Mouse (Mus musculus) forebrain, embryonic 14.5 days (tissue): ENCODE results near the gene Lrrc51. TPM values are rescaled to one million over a fixed set of nuclear protein-coding genes. Genes with fewer than 3 reads are reported as not detected.
"Not testable (repeated sequence)": the region's sequence is repeated elsewhere in the genome, so short reads cannot be mapped to it uniquely, and the experiment has no call there.

Source experiments
- ATAC-seq: fragments of 200-750 bp; cut with Nextera tagmentation; 2 replicates; pipeline ENCODE4 v1.8.0; 2017; ENCODE audit warnings: mild to moderate bottlenecking, moderate library complexity
- DNase-seq: peaks from one replicate; pipeline ENCODE4 v3.0.0-alpha.2; 2015; ENCODE audit warnings: low spot score
- H3K27ac ChIP-seq: fragments of 300-500 bp; sonication (generic); 2 replicates; pipeline ENCODE4 v1.5.1; 2014; ENCODE audit warnings: low read depth, mild to moderate bottlenecking, control low read depth, low read length, moderate library complexity
- H3K27me3 ChIP-seq: fragments of 300-500 bp; sonication (generic); replicated peaks from 2 replicates; pipeline ENCODE4 v1.6.1; 2014; ENCODE audit warnings: low read length, control low read depth, mixed read lengths; ENCODE audit not compliant: control insufficient read depth, insufficient read depth
- H3K36me3 ChIP-seq: fragments of 300-500 bp; sonication (generic); 2 replicates; pipeline ENCODE4 v1.6.1; 2014; ENCODE audit warnings: low read length, control low read depth; ENCODE audit not compliant: control insufficient read depth, insufficient read depth
- H3K4me1 ChIP-seq: fragments of 300-500 bp; sonication (generic); 2 replicates; pipeline ENCODE4 v1.6.1; 2014; ENCODE audit warnings: antibody characterized with exemption, low read length, control low read depth; ENCODE audit not compliant: control insufficient read depth, insufficient read depth
- H3K4me2 ChIP-seq: fragments of 300-500 bp; sonication (generic); 2 replicates; pipeline ENCODE4 v1.6.1; 2014; ENCODE audit warnings: mild to moderate bottlenecking, control low read depth, low read length
- H3K4me3 ChIP-seq: fragments of 300-500 bp; sonication (generic); 2 replicates; pipeline ENCODE4 v1.5.1; 2014; ENCODE audit warnings: low read depth, low read length, control low read depth
- H3K9ac ChIP-seq: fragments of 300-500 bp; sonication (generic); 2 replicates; pipeline ENCODE4 v1.6.1; 2014; ENCODE audit warnings: mild to moderate bottlenecking, low read length, control low read depth, moderate library complexity
- H3K9me3 ChIP-seq: fragments of 300-500 bp; sonication (generic); replicated peaks from 2 replicates; pipeline ENCODE4 v1.6.1; 2016; ENCODE audit warnings: low read length, control low read depth, mixed read lengths; ENCODE audit not compliant: control insufficient read depth
- WGBS: fragments of 180-500 bp; shearing (Covaris S2); extraction: QIAGEN DNeasy Blood & Tissue Kit; methylation state at CpG from one replicate; pipeline ENCODE4 v1.1.7; 2014; 5-methylcytosine and 5-hydroxymethylcytosine counted together
- polyA plus RNA-seq: library from polyadenylated mRNA; unstranded; fragments of >200 nt; fragmentation: Nextera tagmentation; extraction: Ambion mirVana; gene quantifications from 2 replicates; pipeline ENCODE4 v1.2.1, GENCODE M21; 2014

The Lrrc51 gene
- polyA plus RNA-seq, 1 experiment from 2014 or later: 12.9 TPM

DNA sequence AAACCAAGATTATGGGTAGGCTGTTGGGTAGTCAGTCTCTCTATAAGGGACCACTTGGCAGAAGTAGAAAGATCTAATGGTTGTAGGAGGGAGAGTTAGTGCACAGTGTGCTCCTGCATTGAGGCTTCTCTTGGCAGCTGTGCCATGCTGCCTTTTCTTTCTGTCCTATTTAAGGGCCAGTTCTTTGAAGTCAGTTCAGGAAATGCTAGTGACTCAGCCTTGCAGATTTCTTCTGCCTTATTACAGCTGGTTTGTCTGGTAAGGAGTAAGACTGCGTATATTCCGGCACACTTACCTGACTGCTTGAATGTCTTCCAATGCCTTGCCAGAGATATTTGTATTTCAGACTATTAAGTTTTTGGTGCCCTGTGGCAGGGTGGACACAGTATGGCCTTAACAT lies 20.5 kb upstream of the Lrrc51 start:
- no peaks in the 10 kb centered on the region for H3K9me3 ChIP-seq
- DNase-seq (no peak), ATAC-seq (no peak)
- no peak overlapping the region for H3K27ac ChIP-seq
- no peak overlapping the region for H3K4me2 ChIP-seq
- H3K9ac ChIP-seq: no peak overlapping the region
- H3K4me3 ChIP-seq: no peak overlapping the region
- H3K4me1 ChIP-seq: no peaks in the 10 kb centered on the region
- H3K36me3 ChIP-seq: no peaks in the 10 kb centered on the region
- WGBS: 97% methylated on average over 2 of the region's 2 CpGs
- H3K27me3 ChIP-seq: no peaks in the 10 kb centered on the region

DNA sequence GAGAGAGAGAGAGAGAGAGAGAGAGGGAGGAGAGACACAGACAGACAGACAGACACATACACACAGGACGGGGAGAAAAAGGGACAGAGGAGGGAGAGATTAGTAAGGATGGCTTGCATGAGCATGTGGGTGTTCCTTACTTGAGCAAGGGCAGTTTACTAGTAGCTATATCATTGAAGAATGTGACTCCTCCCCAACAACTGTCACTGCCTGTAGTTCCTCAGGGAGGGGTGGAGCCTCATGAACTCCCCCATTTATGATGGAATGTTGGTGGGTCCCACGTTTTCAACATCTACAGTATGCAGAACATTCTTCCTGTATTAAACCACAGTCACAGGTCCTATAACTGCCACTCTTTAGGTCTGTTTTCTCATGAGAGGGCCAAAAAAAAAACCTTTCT lies 18.4 kb upstream of the Lrrc51 start:
- H3K9ac ChIP-seq: no peak overlapping the region
- H3K4me2 ChIP-seq: no peak overlapping the region
- no peaks in the 10 kb centered on the region for H3K9me3 ChIP-seq
- no peak for DNase-seq
- H3K4me1 ChIP-seq: no peaks in the 10 kb centered on the region
- H3K36me3 ChIP-seq: no peaks in the 10 kb centered on the region
- 72% methylated on average over 2 of the region's 2 CpGs for WGBS
- H3K4me3 ChIP-seq: no peak overlapping the region
- no peak overlapping the region for H3K27ac ChIP-seq
- H3K27me3 ChIP-seq: no peaks in the 10 kb centered on the region
- ATAC-seq: no peak

DNA sequence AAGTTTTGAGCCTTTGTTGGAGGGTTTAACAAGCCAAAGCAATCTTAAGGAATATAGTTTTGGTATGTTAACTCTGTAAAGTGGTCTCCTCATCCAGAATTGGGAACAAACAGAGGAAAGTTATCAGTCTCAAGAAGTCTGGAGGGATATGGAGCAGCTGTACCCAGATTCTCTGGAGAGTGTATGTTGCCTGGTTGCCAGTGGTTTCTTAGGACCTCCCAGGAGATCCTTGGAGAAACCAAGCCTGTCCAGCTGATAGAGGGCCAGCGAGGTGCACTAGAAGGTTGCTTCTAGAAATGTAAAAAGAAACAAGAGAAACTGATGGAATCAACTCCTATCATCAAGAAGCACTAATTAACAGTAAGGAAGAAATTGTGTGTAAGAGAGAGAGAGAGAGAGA lies 18.0 kb upstream of the Lrrc51 start:
- no peak for ATAC-seq
- Histone ChIP-seq H3K27ac (no peak overlapping the region), H3K4me2 (no peak overlapping the region), H3K9ac (no peak overlapping the region), H3K9me3 (no peaks in the 10 kb centered on the region), H3K4me3 (no peak overlapping the region), H3K27me3 (no peaks in the 10 kb centered on the region), H3K36me3 (no peaks in the 10 kb centered on the region), H3K4me1 (no peaks in the 10 kb centered on the region)
- DNase-seq: no peak
- 93% methylated on average over 1 of the region's 1 CpGs for WGBS

DNA sequence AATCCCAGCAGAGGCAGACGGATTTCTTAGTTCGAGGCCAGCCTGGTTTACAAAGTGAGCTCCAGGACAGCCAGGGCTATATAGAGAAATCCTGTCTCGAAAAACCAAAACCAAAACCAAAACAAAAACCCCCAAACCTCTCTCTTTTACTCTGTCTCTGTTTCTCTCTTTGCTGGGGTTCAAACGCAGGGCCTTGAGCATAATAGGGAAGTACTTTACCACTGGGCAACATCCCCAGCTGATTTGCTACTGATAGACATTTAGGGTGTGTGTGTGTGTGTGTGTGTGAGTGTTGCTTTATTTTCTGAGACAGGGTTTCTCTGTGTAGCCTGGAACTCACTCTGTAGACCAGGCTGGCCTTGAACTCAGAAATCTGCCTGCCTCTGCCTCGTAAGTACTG lies 15.3 kb upstream of the Lrrc51 start:
- H3K4me2 ChIP-seq, H3K4me1 ChIP-seq, H3K9me3 ChIP-seq, H3K9ac ChIP-seq, H3K36me3 ChIP-seq, ATAC-seq, H3K27me3 ChIP-seq, H3K27ac ChIP-seq, H3K4me3 ChIP-seq, DNase-seq: not testable (repeated sequence)
- 87% methylated on average over 5 of the region's 5 CpGs for WGBS

DNA sequence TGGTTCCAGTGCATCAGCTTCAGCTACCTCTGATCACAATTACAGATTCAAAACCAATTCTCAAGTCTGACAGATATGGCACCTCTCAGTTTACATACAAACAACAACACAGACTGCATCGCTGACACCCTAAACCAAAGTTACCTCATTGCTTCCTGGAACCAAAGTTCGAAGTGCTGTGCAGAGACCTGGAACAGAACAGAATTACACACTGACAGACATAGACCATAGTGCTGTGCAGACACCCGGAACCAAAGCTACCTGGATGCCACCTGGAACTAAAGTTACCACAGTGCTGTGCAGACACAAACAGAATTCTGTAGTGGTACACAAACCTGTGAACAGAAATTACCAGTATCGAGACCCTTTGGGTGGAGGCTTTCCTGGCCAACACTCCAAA lies 6.1 kb upstream of the Lrrc51 start:
- ATAC-seq: no peak

DNA sequence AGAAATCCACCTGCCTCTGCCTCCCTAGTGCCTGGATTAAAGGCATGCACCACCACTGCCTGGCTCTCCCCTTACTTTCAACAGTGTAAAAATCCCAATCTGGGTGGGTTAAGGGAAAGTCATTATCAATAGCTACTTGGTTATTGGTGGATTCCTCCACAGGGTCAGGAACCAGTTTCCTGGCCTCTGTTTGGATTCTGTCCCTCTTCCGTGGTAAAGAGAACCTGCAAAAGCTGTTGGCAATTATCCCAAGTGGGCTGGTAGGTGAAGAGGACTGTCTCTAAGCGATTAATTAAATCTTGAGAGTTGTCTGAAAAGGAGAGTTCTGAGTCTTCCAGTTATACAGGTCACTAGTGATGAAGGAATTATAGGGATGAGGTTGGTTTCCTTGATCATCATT lies 4.7 kb upstream of the Lrrc51 start:
- H3K4me3 ChIP-seq: no peak overlapping the region
- no peaks in the 10 kb centered on the region for H3K9me3 ChIP-seq
- no peak overlapping the region for H3K27ac ChIP-seq
- ATAC-seq (no peak), DNase-seq (no peak)
- no peak overlapping the region for H3K4me2 ChIP-seq
- no peaks in the 10 kb centered on the region for H3K27me3 ChIP-seq
- 77% methylated on average over 2 of the region's 2 CpGs for WGBS
- H3K4me1 ChIP-seq: peaks cover 11% of the 10 kb centered on the region; the same call in 1 of the 2 replicates
- H3K36me3 ChIP-seq: peaks cover 3% of the 10 kb centered on the region; the same call in 1 of the 2 replicates
- no peak overlapping the region for H3K9ac ChIP-seq

More for the DNA sequence above, 6.1 kb upstream of the Lrrc51 start:
- peaks cover 3% of the 10 kb centered on the region; the same call in 1 of the 2 replicates for H3K36me3 ChIP-seq
- DNase-seq: no peak
- WGBS: 96% methylated on average over 4 of the region's 4 CpGs
- no peak overlapping the region for H3K27ac ChIP-seq
- H3K9ac ChIP-seq: no peak overlapping the region
- no peak overlapping the region for H3K4me3 ChIP-seq
- no peaks in the 10 kb centered on the region for H3K27me3 ChIP-seq
- no peaks in the 10 kb centered on the region for H3K9me3 ChIP-seq
- H3K4me2 ChIP-seq: no peak overlapping the region
- H3K4me1 ChIP-seq: peaks cover 9% of the 10 kb centered on the region; the same call in 1 of the 2 replicates

DNA sequence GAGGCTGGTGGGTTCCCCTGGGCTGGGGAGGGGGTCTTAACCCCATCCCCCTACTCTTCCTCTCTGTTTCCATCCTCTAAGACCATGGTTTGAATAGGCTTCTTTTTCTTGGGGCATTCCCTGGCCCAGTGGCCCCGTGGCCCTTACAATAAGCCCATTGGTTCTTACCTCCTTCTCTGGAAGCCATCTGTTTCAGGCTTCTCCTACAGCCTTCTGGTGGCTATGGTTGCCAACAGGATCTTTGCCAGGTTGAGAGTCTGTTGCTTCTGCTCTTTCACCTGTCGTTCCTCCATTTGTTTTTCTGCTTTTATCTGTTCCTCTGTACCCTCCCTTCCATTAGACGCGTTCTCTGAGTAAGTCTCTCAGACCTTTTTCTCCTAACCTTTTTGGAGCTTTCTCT lies 3.9 kb upstream of the Lrrc51 start:
- Histone ChIP-seq H3K4me3 (no peak overlapping the region), H3K4me1 (peaks cover 17% of the 10 kb centered on the region), H3K9ac (no peak overlapping the region), H3K36me3 (peaks cover 3% of the 10 kb centered on the region; the same call in 1 of the 2 replicates), H3K27me3 (no peaks in the 10 kb centered on the region), H3K4me2 (no peak overlapping the region), H3K9me3 (no peaks in the 10 kb centered on the region), H3K27ac (no peak overlapping the region)
- ATAC-seq (no peak), DNase-seq (no peak)
- WGBS: 90% methylated on average over 4 of the region's 4 CpGs

DNA sequence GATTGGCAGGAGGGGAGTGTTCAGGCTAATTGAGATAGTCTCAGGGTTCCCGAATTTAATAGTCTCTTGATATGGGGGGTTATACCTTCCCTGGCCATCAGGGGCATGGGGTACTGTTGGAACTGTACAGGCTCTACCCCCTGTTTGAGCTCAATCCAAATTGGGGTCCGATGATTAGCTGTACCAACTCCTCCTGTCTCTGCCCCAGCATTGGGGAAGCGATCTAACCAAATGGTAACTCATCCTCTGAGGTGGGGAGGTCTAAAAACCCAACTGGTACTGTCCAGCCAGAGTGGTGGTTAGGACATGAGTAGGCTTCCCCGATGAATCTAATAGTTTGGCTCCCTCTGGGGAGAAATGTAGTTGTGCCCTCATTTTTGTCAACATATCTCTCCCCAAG lies 3.3 kb upstream of the Lrrc51 start:
- no peaks in the 10 kb centered on the region for H3K27me3 ChIP-seq
- H3K4me1 ChIP-seq: peaks cover 17% of the 10 kb centered on the region
- no peak for ATAC-seq
- H3K4me3 ChIP-seq: no peak overlapping the region
- H3K27ac ChIP-seq: no peak overlapping the region
- 98% methylated on average over 4 of the region's 4 CpGs for WGBS
- no peak overlapping the region for H3K9ac ChIP-seq
- no peak for DNase-seq
- H3K36me3 ChIP-seq: peaks cover 3% of the 10 kb centered on the region; the same call in 1 of the 2 replicates
- no peaks in the 10 kb centered on the region for H3K9me3 ChIP-seq
- H3K4me2 ChIP-seq: no peak overlapping the region

DNA sequence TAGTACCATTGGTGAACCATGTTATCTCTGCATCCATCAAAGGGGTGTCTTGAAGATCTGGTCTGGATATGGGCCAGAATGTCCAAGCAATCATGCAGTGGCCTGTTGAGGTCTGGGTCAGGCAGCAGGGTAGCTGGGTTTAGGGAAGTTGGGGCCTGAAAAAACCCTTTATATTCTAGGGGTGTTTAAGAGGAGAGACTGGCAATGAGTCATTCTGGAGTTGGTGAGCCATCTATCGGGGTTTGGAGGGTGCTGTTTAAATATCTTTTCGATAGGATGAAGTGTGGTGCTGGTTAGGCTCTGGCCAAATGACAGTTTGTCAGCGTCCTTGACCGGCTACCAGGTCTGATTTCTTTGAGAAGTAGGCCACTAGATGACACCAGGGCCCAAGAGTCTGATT lies 2.3 kb upstream of the Lrrc51 start:
- Histone ChIP-seq H3K9me3 (no peaks in the 10 kb centered on the region), H3K27me3 (no peaks in the 10 kb centered on the region), H3K4me3 (no peak overlapping the region), H3K27ac (no peak overlapping the region), H3K36me3 (peaks cover 3% of the 10 kb centered on the region; the same call in 1 of the 2 replicates), H3K9ac (0 out of 2 replicates have a peak overlapping the region, but pooled peaks have one; percentile 0), H3K4me1 (peaks cover 17% of the 10 kb centered on the region), H3K4me2 (no peak overlapping the region)
- ATAC-seq: no peak
- DNase-seq: no peak
- 98% methylated on average over 4 of the region's 4 CpGs for WGBS
